Mouse (Mus musculus): ENCODE measurements around the gene Gm21987. TPM values are rescaled to one million over a fixed set of nuclear protein-coding genes. Genes with fewer than 3 reads are reported as not detected.
A peak's percentile ranks its signal among the peaks of the same experiment; 100 is the strongest.

Gene Gm21987
- polyA plus RNA-seq (2011; ENCODE audit: insufficient read depth, insufficient read length, low replicate concordance, missing spikeins): not detected in 2 replicates

- H3K27ac ChIP-seq (ENCODE audit: control insufficient read depth, insufficient read depth, low read depth, low read length, poor library complexity): peak within 1 kb of the TSS; percentile 89
- H3K4me3 ChIP-seq (replicated peaks; ENCODE audit: control insufficient read depth, low read depth, low read length): peak within 1 kb of the TSS; percentile 99
- WGBS: 2% methylated on average over 35 of the region's 35 CpGs
- H3K4me1 ChIP-seq (ENCODE audit: control insufficient read depth, insufficient read depth, low read length): no peaks in the 10 kb centered on the region; the same call in 1 of the 2 replicates
- TF ChIP-seq POLR2A (IDR thresholded peaks at IDR 0.05; ENCODE audit: borderline replicate concordance, control insufficient read depth, low read depth, low read length) (peak; percentile 83), CTCF (IDR thresholded peaks at IDR 0.05; ENCODE audit: control insufficient read depth, insufficient read depth, low read length) (no peak)
Measured at GRCm38 (mm10) chr16:38346529-38347325, at the start of gene Gm21987, which contains the start of gene Cox17. Gene Gm21987, plus strand, starts transcription at chr16:38347040. Gene Cox17, plus strand, starts transcription at chr16:38346991.

DNA sequence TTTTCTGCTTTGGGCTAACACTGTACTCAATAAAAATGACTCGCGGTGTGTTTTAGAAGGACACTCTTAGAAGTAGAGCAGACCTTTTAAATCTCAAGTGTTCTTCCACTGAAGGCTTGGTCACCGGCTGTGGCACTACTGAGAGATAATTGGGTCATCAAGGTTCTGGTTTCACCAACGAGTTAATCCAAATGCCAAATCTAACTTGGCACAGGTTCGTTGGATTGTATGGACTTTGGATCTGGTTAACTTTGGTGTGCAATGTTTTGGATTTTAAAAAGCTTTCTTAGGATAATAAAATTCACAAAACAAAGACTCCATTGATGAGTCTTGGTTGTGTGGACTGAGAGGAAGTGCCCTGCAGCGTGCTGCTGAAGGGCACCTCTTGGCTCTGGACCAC lies 48.4 kb upstream of the Gm21987 start:
- no peak overlapping the region for H3K27ac ChIP-seq (ENCODE audit: control insufficient read depth, insufficient read depth, low read depth, low read length, poor library complexity)
- TF ChIP-seq POLR2A (IDR thresholded peaks at IDR 0.05; ENCODE audit: borderline replicate concordance, control insufficient read depth, low read depth, low read length) (no peak), CTCF (IDR thresholded peaks at IDR 0.05; ENCODE audit: control insufficient read depth, insufficient read depth, low read length) (no peak)
- WGBS: 80% methylated on average over 6 of the region's 6 CpGs
- H3K4me1 ChIP-seq (ENCODE audit: control insufficient read depth, insufficient read depth, low read length): no peaks in the 10 kb centered on the region
- no peak overlapping the region for H3K4me3 ChIP-seq (replicated peaks; ENCODE audit: control insufficient read depth, low read depth, low read length)

- TF ChIP-seq POLR2A (IDR thresholded peaks at IDR 0.05; ENCODE audit: borderline replicate concordance, control insufficient read depth, low read depth, low read length): no peak
- TF ChIP-seq CTCF (IDR thresholded peaks at IDR 0.05; ENCODE audit: control insufficient read depth, insufficient read depth, low read length): no peak
- no peak overlapping the region for H3K4me3 ChIP-seq (replicated peaks; ENCODE audit: control insufficient read depth, low read depth, low read length)
- no peak overlapping the region for H3K27ac ChIP-seq (ENCODE audit: control insufficient read depth, insufficient read depth, low read depth, low read length, poor library complexity)
- H3K4me1 ChIP-seq (ENCODE audit: control insufficient read depth, insufficient read depth, low read length): no peaks in the 10 kb centered on the region
- 88% methylated on average over 13 of the region's 13 CpGs for WGBS
Measured at GRCm38 (mm10) chr16:38302367-38302766, 44.5 kb upstream of the Gm21987 start.

- no peaks in the 10 kb centered on the region for H3K4me1 ChIP-seq (ENCODE audit: control insufficient read depth, insufficient read depth, low read length)
- 69% methylated on average over 17 of the region's 17 CpGs for WGBS
- no peak overlapping the region for H3K4me3 ChIP-seq (replicated peaks; ENCODE audit: control insufficient read depth, low read depth, low read length)
Measured at GRCm38 (mm10) chr16:38304460-38305194, 42.2 kb upstream of the Gm21987 start.

DNA sequence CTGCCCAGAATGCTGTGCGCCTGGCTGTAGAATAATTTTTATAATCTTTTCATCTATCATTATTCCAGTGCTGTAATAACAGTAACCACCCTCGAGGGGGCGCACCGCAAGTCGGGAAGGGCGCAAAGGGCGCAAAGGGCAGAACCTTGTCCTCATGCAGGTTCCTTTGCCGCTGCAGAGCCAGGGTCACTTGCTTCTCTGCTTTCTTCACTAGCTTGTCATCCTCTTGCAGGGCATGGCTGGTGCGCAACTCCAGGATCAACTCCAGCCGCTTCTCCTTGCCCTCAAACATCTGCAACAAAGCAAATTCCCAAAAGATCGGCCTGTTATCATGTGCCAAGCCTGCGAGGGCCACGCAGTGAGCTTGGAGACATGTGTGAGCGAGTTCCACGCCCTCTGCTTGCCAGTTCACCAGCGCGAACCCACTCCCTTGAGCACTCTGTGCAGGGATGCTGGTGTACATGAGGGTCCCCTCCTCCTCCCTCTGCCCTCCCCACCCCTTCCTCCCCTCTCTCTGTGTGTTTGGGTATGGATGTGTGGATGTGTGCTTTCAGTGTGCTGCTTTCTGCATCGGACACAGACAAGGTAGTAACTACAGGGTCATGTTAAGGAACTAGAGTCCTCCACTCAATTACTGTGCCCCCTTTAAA lies 40.1 kb upstream of the Gm21987 start:
- no peak overlapping the region for H3K27ac ChIP-seq (ENCODE audit: control insufficient read depth, insufficient read depth, low read depth, low read length, poor library complexity)
- no peak overlapping the region for H3K4me3 ChIP-seq (replicated peaks; ENCODE audit: control insufficient read depth, low read depth, low read length)
- H3K4me1 ChIP-seq (ENCODE audit: control insufficient read depth, insufficient read depth, low read length): no peaks in the 10 kb centered on the region
- TF ChIP-seq POLR2A (IDR thresholded peaks at IDR 0.05; ENCODE audit: borderline replicate concordance, control insufficient read depth, low read depth, low read length): no peak
- peak; percentile 58 for TF ChIP-seq CTCF (IDR thresholded peaks at IDR 0.05; ENCODE audit: control insufficient read depth, insufficient read depth, low read length)
- WGBS: 65% methylated on average over 18 of the region's 18 CpGs

More at GRCm38 (mm10) chr16:38304460-38305194, 42.2 kb upstream of the Gm21987 start:
- TF ChIP-seq CTCF (IDR thresholded peaks at IDR 0.05; ENCODE audit: control insufficient read depth, insufficient read depth, low read length): no peak
- no peak for TF ChIP-seq POLR2A (IDR thresholded peaks at IDR 0.05; ENCODE audit: borderline replicate concordance, control insufficient read depth, low read depth, low read length)
- H3K27ac ChIP-seq (ENCODE audit: control insufficient read depth, insufficient read depth, low read depth, low read length, poor library complexity): no peak overlapping the region

- Histone ChIP-seq H3K27ac (ENCODE audit: control insufficient read depth, insufficient read depth, low read depth, low read length, poor library complexity) (no peak overlapping the region), H3K4me1 (ENCODE audit: control insufficient read depth, insufficient read depth, low read length) (no peaks in the 10 kb centered on the region), H3K4me3 (replicated peaks; ENCODE audit: control insufficient read depth, low read depth, low read length) (no peak overlapping the region)
- 54% methylated on average over 5 of the region's 5 CpGs for WGBS
- TF ChIP-seq POLR2A (IDR thresholded peaks at IDR 0.05; ENCODE audit: borderline replicate concordance, control insufficient read depth, low read depth, low read length): no peak
- TF ChIP-seq CTCF (IDR thresholded peaks at IDR 0.05; ENCODE audit: control insufficient read depth, insufficient read depth, low read length): no peak
Measured at GRCm38 (mm10) chr16:38307221-38307605, 39.6 kb upstream of the Gm21987 start.

- WGBS: 3% methylated on average over 7 of the region's 7 CpGs
- TF ChIP-seq CTCF (IDR thresholded peaks at IDR 0.05; ENCODE audit: control insufficient read depth, insufficient read depth, low read length) (no peak), POLR2A (IDR thresholded peaks at IDR 0.05; ENCODE audit: borderline replicate concordance, control insufficient read depth, low read depth, low read length) (no peak)
- H3K27ac ChIP-seq (ENCODE audit: control insufficient read depth, insufficient read depth, low read depth, low read length, poor library complexity): no peak overlapping the region
- no peaks in the 10 kb centered on the region for H3K4me1 ChIP-seq (ENCODE audit: control insufficient read depth, insufficient read depth, low read length)
- no peak overlapping the region for H3K4me3 ChIP-seq (replicated peaks; ENCODE audit: control insufficient read depth, low read depth, low read length)
Measured at GRCm38 (mm10) chr16:38307651-38308050, 39.2 kb upstream of the Gm21987 start.

- Histone ChIP-seq H3K4me1 (ENCODE audit: control insufficient read depth, insufficient read depth, low read length) (no peaks in the 10 kb centered on the region), H3K27ac (ENCODE audit: control insufficient read depth, insufficient read depth, low read depth, low read length, poor library complexity) (no peak overlapping the region), H3K4me3 (replicated peaks; ENCODE audit: control insufficient read depth, low read depth, low read length) (no peak overlapping the region)
- 67% methylated on average over 11 of the region's 11 CpGs for WGBS
- no peak for TF ChIP-seq CTCF (IDR thresholded peaks at IDR 0.05; ENCODE audit: control insufficient read depth, insufficient read depth, low read length)
- TF ChIP-seq POLR2A (IDR thresholded peaks at IDR 0.05; ENCODE audit: borderline replicate concordance, control insufficient read depth, low read depth, low read length): no peak
Measured at GRCm38 (mm10) chr16:38308195-38308594, 38.6 kb upstream of the Gm21987 start.

All from bone marrow, adult 2 months (tissue).